Mouse (Mus musculus): Measurements from ENCODE around the gene Sirt4. TPM values are rescaled to one million over a fixed set of nuclear protein-coding genes. Genes with fewer than 3 reads are reported as not detected.

The Sirt4 gene
- total and polyA plus RNA-seq, 2 experiments from 2014 or later = 15.4 to 29.0 TPM

DNA sequence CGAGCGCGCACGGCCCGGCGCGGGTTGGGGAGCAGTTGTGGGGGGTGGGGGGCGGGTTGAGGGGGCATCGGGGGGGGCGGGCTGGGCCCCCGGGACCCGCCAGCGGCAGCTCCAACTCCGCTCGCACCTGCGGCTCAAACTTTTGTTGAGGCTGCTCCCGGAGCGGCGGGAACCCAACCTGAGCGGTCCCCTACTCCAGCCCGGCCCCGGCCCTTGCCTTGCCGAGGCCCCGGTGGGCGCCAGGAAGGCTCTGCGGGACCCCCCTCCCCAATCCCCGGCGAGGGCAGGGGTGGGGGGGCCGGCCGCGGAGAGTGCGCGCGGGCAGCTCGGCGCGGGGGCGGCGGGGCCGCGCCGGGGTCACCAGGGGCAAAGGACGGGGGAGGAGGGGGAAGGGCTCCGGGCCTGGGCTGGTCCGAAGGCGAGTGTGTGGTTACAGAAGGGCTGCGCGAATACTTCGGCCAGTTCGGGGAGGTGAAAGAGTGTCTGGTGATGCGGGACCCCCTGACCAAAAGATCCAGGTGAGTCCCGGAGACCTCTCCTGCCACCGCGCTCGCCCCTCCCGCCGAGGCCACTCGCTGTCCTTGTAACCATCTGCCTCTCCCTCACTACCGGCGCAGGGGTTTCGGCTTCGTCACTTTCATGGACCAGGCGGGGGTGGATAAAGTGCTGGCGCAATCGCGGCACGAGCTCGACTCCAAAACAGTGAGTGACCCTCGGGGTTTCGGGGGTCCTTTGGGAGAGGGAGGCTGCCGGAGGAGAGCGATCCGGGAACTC lies 54.2 kb downstream of the Sirt4 start:
- Histone ChIP-seq H3K36me3 (replicated peaks; ENCODE audit: control insufficient read depth, insufficient read depth, low read length) (no peaks in the 10 kb centered on the region), H3K9me3 (replicated peaks; ENCODE audit: control insufficient read depth, low read length) (no peaks in the 10 kb centered on the region), H3K4me1 (ENCODE audit: control insufficient read depth, insufficient read depth) (no peaks in the 10 kb centered on the region; the same call in 1 of the 2 replicates), H3K27ac (ENCODE audit: low read depth) (no peak overlapping the region), H3K4me2 (ENCODE audit: low read depth, low read length) (peak overlapping the region; percentile 93), H3K27me3 (ENCODE audit: control insufficient read depth, insufficient read depth, low read length) (peaks cover 51% of the 10 kb centered on the region), H3K4me3 (ENCODE audit: low read depth, low read length) (peak overlapping the region; percentile 70), H3K9ac (replicated peaks; ENCODE audit: low read depth, low read length) (peak overlapping the region; percentile 66)
- 4% methylated on average over 51 of the region's 73 CpGs for WGBS
- no peak for DNase-seq (ENCODE audit: low spot score)
- TF ChIP-seq CTCF (IDR thresholded peaks at IDR 0.05; ENCODE audit: low read depth) (no peak), EP300 (IDR thresholded peaks at IDR 0.05; ENCODE audit: low read depth) (no peak)
- no peak for ATAC-seq (ENCODE audit: insufficient read depth, low read depth)

DNA sequence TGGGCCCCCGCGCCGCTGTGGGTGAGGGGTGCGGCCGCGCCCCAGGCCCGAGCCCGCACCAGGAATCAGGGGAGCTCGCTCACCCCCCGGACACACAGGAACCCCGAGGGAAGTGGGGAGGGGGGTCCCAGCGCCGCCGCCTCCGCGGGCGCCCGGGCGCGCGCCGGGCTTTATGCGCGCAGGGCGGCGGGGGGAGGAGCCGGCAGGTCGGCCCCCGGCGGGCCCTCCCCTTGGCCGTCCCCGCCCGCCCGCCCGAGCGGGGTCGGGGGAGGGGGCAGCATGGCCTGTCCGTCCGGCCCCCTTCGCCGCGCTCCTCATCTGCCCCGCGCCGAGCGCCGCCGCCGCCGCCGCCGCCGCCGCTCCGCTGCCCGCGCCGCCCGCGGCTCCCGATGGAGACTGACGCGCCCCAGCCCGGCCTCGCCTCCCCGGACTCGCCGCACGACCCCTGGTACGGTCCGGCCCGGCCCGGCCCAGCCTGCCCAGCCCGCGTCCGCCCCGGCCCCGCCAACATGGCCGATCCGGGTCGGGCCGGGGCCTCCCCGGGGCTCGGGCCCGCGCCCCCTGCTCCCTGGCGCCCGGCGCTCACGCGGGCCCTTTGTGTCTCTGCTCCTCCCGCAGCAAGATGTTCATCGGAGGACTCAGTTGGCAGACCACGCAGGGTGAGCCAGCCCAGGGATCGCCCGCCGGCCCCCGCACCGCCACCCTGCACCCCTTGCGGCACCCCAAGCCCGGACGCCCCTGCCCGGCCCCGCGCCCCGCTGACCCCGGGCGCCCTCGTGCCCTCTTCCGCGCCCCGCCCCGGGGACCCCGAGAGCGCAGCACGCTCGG lies 55.0 kb downstream of the Sirt4 start, which contains the start of gene Msi1:
Gene Msi1 (plus strand): TSS at position 241 of the 828 bp plus-strand sequence.
- Histone ChIP-seq H3K27me3 (ENCODE audit: control insufficient read depth, insufficient read depth, low read length) (peaks cover 51% of the 10 kb centered on the region), H3K36me3 (replicated peaks; ENCODE audit: control insufficient read depth, insufficient read depth, low read length) (no peaks in the 10 kb centered on the region), H3K4me2 (ENCODE audit: low read depth, low read length) (peak within 1 kb of the TSS; percentile 93), H3K4me3 (ENCODE audit: low read depth, low read length) (peak within 1 kb of the TSS; percentile 70), H3K9ac (replicated peaks; ENCODE audit: low read depth, low read length) (peak within 1 kb of the TSS; percentile 66), H3K9me3 (replicated peaks; ENCODE audit: control insufficient read depth, low read length) (no peaks in the 10 kb centered on the region), H3K27ac (ENCODE audit: low read depth) (no peak within 1 kb of the TSS), H3K4me1 (ENCODE audit: control insufficient read depth, insufficient read depth) (no peaks in the 10 kb centered on the region; the same call in 1 of the 2 replicates)
- ATAC-seq (ENCODE audit: insufficient read depth, low read depth) = peak; percentile 55; the same call in 1 of the 2 replicates
- TF ChIP-seq CTCF (IDR thresholded peaks at IDR 0.05; ENCODE audit: low read depth) (no peak), EP300 (IDR thresholded peaks at IDR 0.05; ENCODE audit: low read depth) (no peak)
- DNase-seq (ENCODE audit: low spot score) = no peak
- under 1% methylated on average over 26 of the region's 117 CpGs for WGBS

DNA sequence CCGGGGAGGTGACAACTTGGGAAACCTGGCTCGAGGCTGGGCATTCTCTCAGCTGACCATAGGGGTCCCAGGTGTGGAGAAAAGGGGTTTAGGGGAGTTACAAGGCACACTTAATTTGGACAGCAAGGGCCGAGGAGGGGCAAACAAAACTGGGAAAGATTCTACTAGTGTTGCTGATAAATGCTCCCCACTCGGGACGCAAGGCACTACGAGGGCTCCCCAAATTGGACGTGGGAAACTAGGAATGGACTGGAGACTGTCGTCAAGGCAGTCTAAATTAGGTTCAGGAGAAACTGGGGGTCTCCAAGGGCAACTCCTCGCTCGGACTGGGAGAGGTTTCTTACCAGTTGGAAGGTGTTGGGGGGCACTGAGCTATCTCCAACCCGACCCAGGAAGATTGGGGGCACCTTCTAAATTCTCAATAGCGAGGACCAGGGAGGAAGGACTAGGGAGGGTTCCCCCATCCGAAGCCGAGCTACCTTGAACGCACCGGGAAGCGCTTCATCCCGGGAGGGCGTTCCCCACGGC lies 55.6 kb downstream of the Sirt4 start:
- H3K9me3 ChIP-seq (replicated peaks; ENCODE audit: control insufficient read depth, low read length) = no peaks in the 10 kb centered on the region
- H3K36me3 ChIP-seq (replicated peaks; ENCODE audit: control insufficient read depth, insufficient read depth, low read length) = no peaks in the 10 kb centered on the region
- H3K27ac ChIP-seq (ENCODE audit: low read depth) = no peak overlapping the region
- H3K9ac ChIP-seq (replicated peaks; ENCODE audit: low read depth, low read length) = peak overlapping the region; percentile 66
- H3K4me3 ChIP-seq (ENCODE audit: low read depth, low read length) = peak overlapping the region; percentile 70
- ATAC-seq (ENCODE audit: insufficient read depth, low read depth) = no peak
- DNase-seq (ENCODE audit: low spot score) = no peak
- H3K27me3 ChIP-seq (ENCODE audit: control insufficient read depth, insufficient read depth, low read length) = peaks cover 51% of the 10 kb centered on the region
- TF ChIP-seq EP300 (IDR thresholded peaks at IDR 0.05; ENCODE audit: low read depth) = no peak
- TF ChIP-seq CTCF (IDR thresholded peaks at IDR 0.05; ENCODE audit: low read depth) = no peak
- H3K4me2 ChIP-seq (ENCODE audit: low read depth, low read length) = peak overlapping the region; percentile 93
- 2% methylated on average over 18 of the region's 20 CpGs for WGBS
- H3K4me1 ChIP-seq (ENCODE audit: control insufficient read depth, insufficient read depth) = no peaks in the 10 kb centered on the region; the same call in 1 of the 2 replicates

Other genes with a start within 250 kb of the Sirt4 start
- gene Pop5, start 248.9 kb downstream of the Sirt4 start, total RNA-seq (2014; rRNA removed; ENCODE audit: low replicate concordance) = 41.1 and 71.6 TPM in 2 replicates
- 57.9 and 65.9 TPM in 2 replicates for gene Pop5, start 248.9 kb downstream of the Sirt4 start, polyA plus RNA-seq (2015; fragmentation: Nextera tagmentation; extraction: Ambion mirVana)
- gene Rnf10, start 211.8 kb downstream of the Sirt4 start, total RNA-seq (2014; rRNA removed; ENCODE audit: low replicate concordance) = 76.0 and 82.4 TPM in 2 replicates
- 104 and 105 TPM in 2 replicates for gene Rnf10, start 211.8 kb downstream of the Sirt4 start, polyA plus RNA-seq (2015; fragmentation: Nextera tagmentation; extraction: Ambion mirVana)
- 74.1 and 82.7 TPM in 2 replicates for gene Coq5, start 205.1 kb downstream of the Sirt4 start, total RNA-seq (2014; rRNA removed; ENCODE audit: low replicate concordance)
- 111 and 116 TPM in 2 replicates for gene Coq5, start 205.1 kb downstream of the Sirt4 start, polyA plus RNA-seq (2015; fragmentation: Nextera tagmentation; extraction: Ambion mirVana)
- gene Dynll1, start 183.7 kb downstream of the Sirt4 start, total RNA-seq (2014; rRNA removed; ENCODE audit: low replicate concordance) = 164 and 224 TPM in 2 replicates
- 615 and 804 TPM in 2 replicates for gene Dynll1, start 183.7 kb downstream of the Sirt4 start, polyA plus RNA-seq (2015; fragmentation: Nextera tagmentation; extraction: Ambion mirVana)
- gene Srsf9, start 157.5 kb downstream of the Sirt4 start, total RNA-seq (2014; rRNA removed; ENCODE audit: low replicate concordance) = 21.3 and 41.1 TPM in 2 replicates
- 62.9 and 67.5 TPM in 2 replicates for gene Srsf9, start 157.5 kb downstream of the Sirt4 start, polyA plus RNA-seq (2015; fragmentation: Nextera tagmentation; extraction: Ambion mirVana)
- gene Gatc, start 143.5 kb downstream of the Sirt4 start, total RNA-seq (2014; rRNA removed; ENCODE audit: low replicate concordance) = 10.4 and 19.4 TPM in 2 replicates
- gene Gatc, start 143.5 kb downstream of the Sirt4 start, polyA plus RNA-seq (2015; fragmentation: Nextera tagmentation; extraction: Ambion mirVana) = 14.8 and 15.1 TPM in 2 replicates
- 13.0 and 27.2 TPM in 2 replicates for gene Triap1, start 143.5 kb downstream of the Sirt4 start, total RNA-seq (2014; rRNA removed; ENCODE audit: low replicate concordance)
- gene Triap1, start 143.5 kb downstream of the Sirt4 start, polyA plus RNA-seq (2015; fragmentation: Nextera tagmentation; extraction: Ambion mirVana) = 39.2 and 42.3 TPM in 2 replicates
- gene Cox6a1, start 135.7 kb downstream of the Sirt4 start, total RNA-seq (2014; rRNA removed; ENCODE audit: low replicate concordance) = 1,673 and 1,690 TPM in 2 replicates
- gene Cox6a1, start 135.7 kb downstream of the Sirt4 start, polyA plus RNA-seq (2015; fragmentation: Nextera tagmentation; extraction: Ambion mirVana) = 2,126 and 2,128 TPM in 2 replicates
- gene Msi1, start 55.1 kb downstream of the Sirt4 start, total RNA-seq (2014; rRNA removed; ENCODE audit: low replicate concordance) = 2.5 and 5.6 TPM in 2 replicates
- gene Msi1, start 55.1 kb downstream of the Sirt4 start, polyA plus RNA-seq (2015; fragmentation: Nextera tagmentation; extraction: Ambion mirVana) = 0.99 and 1.1 TPM in 2 replicates
- not detected in 2 replicates for gene Pla2g1b, start 18.5 kb downstream of the Sirt4 start, total RNA-seq (2014; rRNA removed; ENCODE audit: low replicate concordance)
- gene Pla2g1b, start 18.5 kb downstream of the Sirt4 start, polyA plus RNA-seq (2015; fragmentation: Nextera tagmentation; extraction: Ambion mirVana) = not detected in 2 replicates
- gene Pxn, start 22.0 kb upstream of the Sirt4 start, total RNA-seq (2014; rRNA removed; ENCODE audit: low replicate concordance) = 66.6 and 68.8 TPM in 2 replicates
- gene Pxn, start 22.0 kb upstream of the Sirt4 start, polyA plus RNA-seq (2015; fragmentation: Nextera tagmentation; extraction: Ambion mirVana) = 19.3 and 19.9 TPM in 2 replicates
- gene Rplp0, start 74.7 kb upstream of the Sirt4 start, total RNA-seq (2014; rRNA removed; ENCODE audit: low replicate concordance) = 2,397 and 2,522 TPM in 2 replicates
- gene Rplp0, start 74.7 kb upstream of the Sirt4 start, polyA plus RNA-seq (2015; fragmentation: Nextera tagmentation; extraction: Ambion mirVana) = 877 and 933 TPM in 2 replicates
- 38.3 and 42.8 TPM in 2 replicates for gene Gcn1l1, start 80.5 kb upstream of the Sirt4 start, total RNA-seq (2014; rRNA removed; ENCODE audit: low replicate concordance)
- gene Gcn1l1, start 80.5 kb upstream of the Sirt4 start, polyA plus RNA-seq (2015; fragmentation: Nextera tagmentation; extraction: Ambion mirVana) = 12.9 and 13.6 TPM in 2 replicates
- gene Rab35, start 147.2 kb upstream of the Sirt4 start, total RNA-seq (2014; rRNA removed; ENCODE audit: low replicate concordance) = 37.4 and 43.6 TPM in 2 replicates
- gene Rab35, start 147.2 kb upstream of the Sirt4 start, polyA plus RNA-seq (2015; fragmentation: Nextera tagmentation; extraction: Ambion mirVana) = 13.4 and 14.1 TPM in 2 replicates
- gene Bicdl1, start 246.9 kb upstream of the Sirt4 start, total RNA-seq (2014; rRNA removed; ENCODE audit: low replicate concordance) = 6.9 and 10.7 TPM in 2 replicates
- 9.0 and 9.6 TPM in 2 replicates for gene Bicdl1, start 246.9 kb upstream of the Sirt4 start, polyA plus RNA-seq (2015; fragmentation: Nextera tagmentation; extraction: Ambion mirVana)